Mouse (Mus musculus): ENCODE data around the gene Rpl6. TPM values are rescaled to one million over a fixed set of nuclear protein-coding genes. Genes with fewer than 3 reads are reported as not detected.

Rpl6 gene
- 1,671 TPM for polyA plus RNA-seq (2015; fragmentation: Illumina TruSeq; extraction: RNeasy Lipid Tissue Mini Kit (QIAGEN cat#74804); ENCODE audit: insufficient read depth, low replicate concordance)

DNA sequence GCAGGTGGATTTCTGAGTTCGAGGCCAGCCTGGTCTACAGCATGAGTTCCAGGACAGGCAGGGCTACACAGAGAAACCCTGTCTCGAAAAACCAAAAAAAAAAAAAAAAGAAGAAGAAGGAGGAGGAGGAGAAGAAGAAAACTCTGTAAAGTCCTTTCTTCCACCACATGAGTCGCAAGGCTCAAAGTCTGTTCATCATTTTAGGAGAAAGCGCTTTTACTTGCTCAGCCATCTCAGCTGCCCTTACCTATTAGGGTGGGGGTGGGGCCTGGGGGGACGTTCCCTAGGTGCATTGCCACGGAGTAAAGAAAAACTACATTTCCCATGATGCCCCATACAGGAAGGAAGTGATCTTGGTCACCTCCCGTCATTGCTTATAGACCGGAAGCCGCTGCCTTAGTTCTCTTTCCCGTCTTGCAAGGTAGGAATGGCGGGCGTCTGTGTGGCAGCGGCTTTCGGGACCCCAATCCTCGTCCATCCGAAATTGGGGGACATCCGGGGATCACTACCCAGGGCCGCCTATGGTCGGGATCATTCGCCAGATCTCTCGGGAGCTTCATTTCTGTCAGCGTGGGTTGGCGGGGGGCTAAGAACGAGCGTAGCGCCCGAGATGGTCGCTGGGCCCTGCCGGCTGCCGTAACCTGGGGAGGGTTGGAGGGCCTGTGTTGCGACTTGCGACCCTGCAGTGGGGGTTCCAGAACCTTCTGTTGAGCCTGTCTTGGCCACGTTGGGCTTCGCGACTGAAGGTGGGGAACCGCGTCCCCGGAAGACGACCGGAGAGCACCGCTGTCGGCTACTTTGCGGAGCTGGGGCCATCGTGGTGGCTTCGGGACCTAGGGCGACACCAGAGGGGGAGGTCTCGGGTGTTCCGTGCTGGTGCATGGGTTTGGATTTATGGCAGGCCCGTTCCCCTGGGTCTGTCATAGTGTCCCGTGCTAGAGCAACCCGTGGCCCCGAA is at the start of gene Rpl6:
Rpl6 (plus strand) TSS at position 350 of the 958 bp plus-strand sequence.

DNA sequence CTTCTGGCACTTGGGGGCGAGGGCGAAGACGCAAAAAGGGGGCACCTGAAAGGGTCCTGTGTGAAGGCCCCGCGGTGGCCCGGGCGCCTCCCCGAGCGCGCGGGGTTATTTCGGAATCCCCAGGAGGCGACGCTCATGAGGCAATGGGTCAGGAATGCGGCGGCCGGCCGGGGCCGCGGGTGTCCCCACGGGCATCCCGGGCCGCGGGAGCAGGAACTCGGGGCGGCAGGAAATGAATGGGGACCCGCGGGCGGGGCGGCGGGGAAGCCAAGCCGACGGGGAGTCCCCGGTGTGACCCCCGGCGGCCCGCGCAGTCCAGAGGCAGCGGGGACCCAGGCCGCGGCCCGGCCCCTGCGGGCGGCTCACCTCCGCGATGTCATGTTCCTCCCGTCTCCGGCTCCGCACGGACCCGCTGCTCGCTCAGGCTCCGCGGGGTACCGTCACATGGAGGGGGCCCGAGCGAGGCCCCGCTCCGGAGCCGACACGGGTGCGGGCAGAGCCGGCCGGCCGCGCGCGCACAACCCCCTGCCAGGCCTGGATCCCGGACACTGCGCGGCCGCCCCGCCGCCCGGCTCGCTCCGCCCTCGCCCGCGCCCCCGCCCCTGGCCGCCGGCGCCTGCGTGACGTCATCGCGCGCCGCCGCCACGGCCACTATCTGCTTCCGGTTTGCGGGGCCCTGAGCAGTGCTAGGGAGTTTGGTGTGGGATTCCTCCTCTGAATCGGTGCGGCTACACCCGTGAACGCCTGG is 13.3 kb upstream of the Rpl6 start, which contains the start of gene Ptpn11:
Ptpn11 (minus strand) TSS at position 562 of the 748 bp plus-strand sequence.

DNA sequence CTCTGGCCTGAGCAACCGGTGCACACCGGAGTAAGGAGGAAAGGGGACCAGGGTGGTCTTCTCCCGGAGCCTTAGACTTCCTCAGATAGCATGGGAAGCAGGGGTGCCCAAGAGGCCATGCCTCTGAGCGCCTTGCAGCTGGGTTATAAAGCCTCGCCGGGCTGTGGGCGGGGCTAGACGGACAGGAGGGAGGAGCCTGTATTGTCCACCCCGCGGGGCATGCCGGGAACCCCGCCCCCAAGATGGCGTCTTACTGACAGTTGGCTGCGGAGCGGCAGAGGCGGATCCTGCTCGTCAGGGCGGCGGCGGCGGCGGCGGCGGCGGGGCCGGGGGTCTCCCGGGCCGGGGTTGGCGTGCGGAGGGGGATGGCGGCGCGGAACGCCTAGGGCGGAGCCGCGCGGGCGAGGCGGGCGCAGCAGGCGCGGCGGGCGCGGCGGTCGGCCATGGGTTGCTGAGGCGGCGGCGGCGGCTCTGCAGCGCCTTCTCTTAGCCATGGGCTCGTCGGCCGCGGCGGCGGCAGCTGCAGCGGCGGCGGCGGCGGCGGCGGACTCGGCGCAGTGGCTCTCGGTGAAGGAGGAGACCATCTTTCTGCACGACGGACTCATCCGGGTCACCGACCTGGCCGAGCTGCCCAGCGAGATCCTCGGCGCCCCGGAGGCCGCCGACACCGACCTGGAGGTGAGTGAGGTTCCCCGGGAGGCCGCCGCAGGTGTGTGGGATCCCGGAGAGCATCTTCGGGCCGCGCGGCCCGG is 15.9 kb downstream of the Rpl6 start, which contains the start of gene Hectd4:
Hectd4 (plus strand) TSS at position 240 of the 752 bp plus-strand sequence.

Other genes with a start within 250 kb of the Rpl6 start
- gene Rph3a, start 194.4 kb upstream of the Rpl6 start, polyA plus RNA-seq (2015; fragmentation: Illumina TruSeq; extraction: RNeasy Lipid Tissue Mini Kit (QIAGEN cat#74804); ENCODE audit: insufficient read depth, low replicate concordance) = not detected
- gene Ptpn11, start 13.1 kb upstream of the Rpl6 start, polyA plus RNA-seq (2015; fragmentation: Illumina TruSeq; extraction: RNeasy Lipid Tissue Mini Kit (QIAGEN cat#74804); ENCODE audit: insufficient read depth, low replicate concordance) = 45.1 TPM
- gene Hectd4, start 15.7 kb downstream of the Rpl6 start, polyA plus RNA-seq (2015; fragmentation: Illumina TruSeq; extraction: RNeasy Lipid Tissue Mini Kit (QIAGEN cat#74804); ENCODE audit: insufficient read depth, low replicate concordance) = 21.8 TPM
- 96.6 TPM for gene Trafd1, start 181.2 kb downstream of the Rpl6 start, polyA plus RNA-seq (2015; fragmentation: Illumina TruSeq; extraction: RNeasy Lipid Tissue Mini Kit (QIAGEN cat#74804); ENCODE audit: insufficient read depth, low replicate concordance)
- 31.1 TPM for gene Naa25, start 193.5 kb downstream of the Rpl6 start, polyA plus RNA-seq (2015; fragmentation: Illumina TruSeq; extraction: RNeasy Lipid Tissue Mini Kit (QIAGEN cat#74804); ENCODE audit: insufficient read depth, low replicate concordance)
- 0.15 TPM for gene Tmem116, start 247.4 kb downstream of the Rpl6 start, polyA plus RNA-seq (2015; fragmentation: Illumina TruSeq; extraction: RNeasy Lipid Tissue Mini Kit (QIAGEN cat#74804); ENCODE audit: insufficient read depth, low replicate concordance)
- 160 TPM for gene Erp29, start 248.0 kb downstream of the Rpl6 start, polyA plus RNA-seq (2015; fragmentation: Illumina TruSeq; extraction: RNeasy Lipid Tissue Mini Kit (QIAGEN cat#74804); ENCODE audit: insufficient read depth, low replicate concordance)

All from spleen, adult 10 weeks (tissue).